Mouse (Mus musculus): ENCODE results near the gene Chga.

- no peak for TF ChIP-seq CTCF (IDR thresholded peaks at IDR 0.05; ENCODE audit: low read depth, low read length)
- TF ChIP-seq POLR2A (IDR thresholded peaks at IDR 0.05; ENCODE audit: borderline replicate concordance, low read depth, low read length) = no peak
These were observed at the start of gene Chga for GRCm38 (mm10) chr12:102554721-102555516.
